Mouse (Mus musculus) spleen, embryonic (tissue): ENCODE data around the gene Cldn24.

ENCODE experiments used
- CTCF ChIA-PET: fragments of 350-600 bp; sonication (Branson Sonifier 250); formaldehyde crosslinking; loops from one replicate; lab custom pipeline; 2022; lab: Charles Lee

The Cldn24 gene

GRCm38 (mm10) chr8:47826911-47827310, 5.0 kb downstream of the Cldn24 start:
- CTCF ChIA-PET, result interaction anchor here (0.7 kb wide), 1 partner anchor 57 kb away, joined by 4 read pairs; no protein-coding TSS in a partner anchor

- CTCF ChIA-PET, result no interaction called here
These were observed 10.7 kb downstream of the Cldn24 start for GRCm38 (mm10) chr8:47832616-47833015.

GRCm38 (mm10) chr8:47833944-47834343, 12.0 kb downstream of the Cldn24 start:
- CTCF ChIA-PET, result no interaction called here

- CTCF ChIA-PET, result no interaction called here
These were observed 21.1 kb downstream of the Cldn24 start for GRCm38 (mm10) chr8:47843063-47843462.

- CTCF ChIA-PET, result no interaction called here
These were observed 21.7 kb downstream of the Cldn24 start for GRCm38 (mm10) chr8:47843651-47844050.

GRCm38 (mm10) chr8:47845956-47846355, 24.0 kb downstream of the Cldn24 start:
- CTCF ChIA-PET, result no interaction called here

- CTCF ChIA-PET, result no interaction called here
These were observed 25.2 kb downstream of the Cldn24 start for GRCm38 (mm10) chr8:47847161-47847560.

GRCm38 (mm10) chr8:47847931-47848330, 26.0 kb downstream of the Cldn24 start:
- CTCF ChIA-PET, result no interaction called here

GRCm38 (mm10) chr8:47849842-47850241, 27.9 kb downstream of the Cldn24 start:
- CTCF ChIA-PET, result no interaction called here

- CTCF ChIA-PET, result no interaction called here
These were observed 30.0 kb downstream of the Cldn24 start for GRCm38 (mm10) chr8:47851824-47852502.

- CTCF ChIA-PET, result no interaction called here
These were observed 30.8 kb downstream of the Cldn24 start for GRCm38 (mm10) chr8:47852737-47853136.

GRCm38 (mm10) chr8:47853356-47853755, 31.4 kb downstream of the Cldn24 start:
- CTCF ChIA-PET, result no interaction called here

- CTCF ChIA-PET, result no interaction called here
These were observed 37.3 kb downstream of the Cldn24 start for GRCm38 (mm10) chr8:47859259-47859658.

- CTCF ChIA-PET, result interaction anchor here (1.1 kb wide), 1 partner anchor 151 kb away, joined by 6 read pairs; no protein-coding TSS in a partner anchor
These were observed 44.6 kb downstream of the Cldn24 start for GRCm38 (mm10) chr8:47866568-47866967.

- CTCF ChIA-PET, result interaction anchor here (0.5 to 1.3 kb wide), 3 partner anchors 30 to 151 kb away, joined by 3 to 6 read pairs (median 4); no protein-coding TSS in a partner anchor
These were observed 45.1 kb downstream of the Cldn24 start for GRCm38 (mm10) chr8:47867067-47867466.
